Mouse (Mus musculus): ENCODE measurements around the gene Dpy19l3.

Gene Dpy19l3

GRCm38 (mm10) chr7:35750873-35751272, 3.4 kb downstream of the Dpy19l3 start:
- DNase-seq (ENCODE audit: low spot score in 2 of 2), result no peak

GRCm38 (mm10) chr7:35747397-35747964, 6.8 kb downstream of the Dpy19l3 start:
- DNase-seq (ENCODE audit: low spot score in 2 of 2), result no peak

GRCm38 (mm10) chr7:35746686-35747396, 7.4 kb downstream of the Dpy19l3 start:
- DNase-seq (ENCODE audit: low spot score in 2 of 2), result no peak

GRCm38 (mm10) chr7:35745281-35745702, 9.0 kb downstream of the Dpy19l3 start:
- no peak for DNase-seq (ENCODE audit: low spot score in 2 of 2)

- DNase-seq (ENCODE audit: low spot score in 2 of 2), result peak; percentile 75
Measured at GRCm38 (mm10) chr7:35744771-35745170, 9.5 kb downstream of the Dpy19l3 start.

- no peak for DNase-seq (ENCODE audit: low spot score in 2 of 2)
Measured at GRCm38 (mm10) chr7:35742310-35742709, 11.9 kb downstream of the Dpy19l3 start.

GRCm38 (mm10) chr7:35741858-35742257, 12.4 kb downstream of the Dpy19l3 start:
- no peak for DNase-seq (ENCODE audit: low spot score in 2 of 2)

- DNase-seq (ENCODE audit: low spot score in 2 of 2), result peak; percentile 42 to 57
Measured at GRCm38 (mm10) chr7:35740489-35741230, 13.6 kb downstream of the Dpy19l3 start.

GRCm38 (mm10) chr7:35738871-35739270, 15.4 kb downstream of the Dpy19l3 start:
- DNase-seq (ENCODE audit: low spot score in 2 of 2), result no peak

- DNase-seq (ENCODE audit: low spot score in 2 of 2), result no peak
Measured at GRCm38 (mm10) chr7:35733313-35734050, 20.8 kb downstream of the Dpy19l3 start.

GRCm38 (mm10) chr7:35732585-35733059, 21.6 kb downstream of the Dpy19l3 start:
- DNase-seq (ENCODE audit: low spot score in 2 of 2), result no peak

GRCm38 (mm10) chr7:35729621-35730031, 24.6 kb downstream of the Dpy19l3 start:
- DNase-seq (ENCODE audit: low spot score in 2 of 2), result peak; percentile 25 to 36

- DNase-seq (ENCODE audit: low spot score in 2 of 2), result no peak
Measured at GRCm38 (mm10) chr7:35728376-35728775, 25.9 kb downstream of the Dpy19l3 start.

- no peak for DNase-seq (ENCODE audit: low spot score in 2 of 2)
Measured at GRCm38 (mm10) chr7:35723035-35723434, 31.2 kb downstream of the Dpy19l3 start.

- DNase-seq (ENCODE audit: low spot score in 2 of 2), result no peak
Measured at GRCm38 (mm10) chr7:35718421-35719178, 35.7 kb downstream of the Dpy19l3 start.

- DNase-seq (ENCODE audit: low spot score in 2 of 2), result no peak
Measured at GRCm38 (mm10) chr7:35710366-35710765, 43.9 kb downstream of the Dpy19l3 start.

GRCm38 (mm10) chr7:35708101-35708500, 46.2 kb downstream of the Dpy19l3 start:
- no peak for DNase-seq (ENCODE audit: low spot score in 2 of 2)

- DNase-seq (ENCODE audit: low spot score in 2 of 2), result no peak
Measured at GRCm38 (mm10) chr7:35699005-35699404, 55.2 kb downstream of the Dpy19l3 start.

- no peak for DNase-seq (ENCODE audit: low spot score in 2 of 2)
Measured at GRCm38 (mm10) chr7:35698073-35698472, 56.2 kb downstream of the Dpy19l3 start.

- no peak for DNase-seq (ENCODE audit: low spot score in 2 of 2)
Measured at GRCm38 (mm10) chr7:35692641-35693040, 61.6 kb downstream of the Dpy19l3 start.

GRCm38 (mm10) chr7:35692117-35692516, 62.1 kb downstream of the Dpy19l3 start:
- DNase-seq (ENCODE audit: low spot score in 2 of 2), result no peak

All from right cerebral cortex, adult 2 months (tissue).